Mouse (Mus musculus) spleen, adult 2 months (tissue): ENCODE measurements at regions not wholly inside any gene's neighbourhood (a gene's known extent, or its start where the extent isn't known, plus 50 kb on each side); places are given as distances from the start of the nearest gene placed in this dataset.

Experiments
- CTCF ChIP-seq: fragments of 200-500 bp; IDR thresholded peaks from 2 replicates; pipeline ENCODE4 v1.5.1; 2011; ENCODE audit warnings: mild to moderate bottlenecking, inconsistent platforms; ENCODE audit not compliant: insufficient read depth, insufficient read length, insufficient replicate concordance; ENCODE audit errors: extremely low read depth
- POLR2A ChIP-seq: fragments of 200-500 bp; IDR thresholded peaks from 2 replicates; pipeline ENCODE4 v1.6.1; 2011; ENCODE audit warnings: low read depth, low read length, inconsistent platforms

DNA sequence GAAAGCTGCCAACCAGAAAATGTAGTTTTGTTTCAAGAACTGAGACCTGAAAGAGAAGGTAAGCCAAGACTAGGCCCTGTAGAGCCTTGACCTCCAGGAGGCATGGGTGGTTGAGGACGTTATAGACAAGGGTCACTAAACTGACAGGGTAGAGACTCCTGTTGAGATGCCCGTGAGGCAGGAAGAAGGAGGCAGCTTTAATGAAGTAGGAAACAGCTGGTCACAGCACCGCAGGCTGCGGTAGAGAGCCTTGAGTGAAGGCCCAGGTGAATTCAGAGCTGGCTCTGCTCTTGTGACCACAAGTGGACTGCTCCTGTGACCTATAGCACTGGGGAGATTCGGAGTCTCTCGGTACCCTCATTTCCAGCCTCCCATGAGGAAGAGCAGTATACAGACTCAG, 53.7 kb upstream of the Eomes start:
- TF ChIP-seq CTCF: no peak
- TF ChIP-seq POLR2A: no peak
